25 mouse cellular contexts compared by ENCODE assay signal in genomic region chr12:82285018-82285417, GRCm38 (mm10).
DNase-seq lines count a peak whose midpoint lies in the region; ATAC-seq and TF ChIP-seq lines count a peak whose summit lies in the region.
"Had no signal": no experiment of that assay in that cellular context is flagged by ENCODE, and none has a peak within 500 bp of the region (broad histone marks: within the 10 kb centered on the region; RNA-seq: fewer than 3 reads in every experiment).

No protein-coding gene starts in this region.

- H3K9ac ChIP-seq in heart, embryonic 11.5 days (ENCODE audit: low read depth, low read length): no peak overlapping the region
- no peak overlapping the region for H3K9ac ChIP-seq in stomach, embryonic 16.5 days (ENCODE audit: low read length)
- H3K9ac ChIP-seq: embryonic facial prominence, embryonic 15.5 days; forebrain, embryonic 12.5 days; forebrain, postnatal 0 days; limb, embryonic 12.5 days; midbrain, embryonic 12.5 days; neural tube, embryonic 13.5 days had no signal

- no peaks in the 10 kb centered on the region for H3K9me3 ChIP-seq in heart, embryonic 11.5 days (replicated peaks; ENCODE audit: control insufficient read depth, low read length)
- no peaks in the 10 kb centered on the region for H3K9me3 ChIP-seq in stomach, embryonic 16.5 days (replicated peaks; ENCODE audit: control insufficient read depth, low read length)
- H3K9me3 ChIP-seq: embryonic facial prominence, embryonic 15.5 days; forebrain, embryonic 12.5 days; limb, embryonic 12.5 days; megakaryocyte, embryonic 14.5 days; midbrain, embryonic 12.5 days; neural tube, embryonic 13.5 days had no signal

- no peaks in the 10 kb centered on the region for H3K36me3 ChIP-seq in heart, embryonic 11.5 days (ENCODE audit: control insufficient read depth, insufficient read depth, low read length)
- H3K36me3 ChIP-seq in thymus, adult 2 months (ENCODE audit: control insufficient read depth, insufficient read depth, low read length): no peaks in the 10 kb centered on the region
- no peaks in the 10 kb centered on the region for H3K36me3 ChIP-seq in stomach, embryonic 16.5 days (ENCODE audit: control insufficient read depth, insufficient read depth, low read length)
- H3K36me3 ChIP-seq: embryonic facial prominence, embryonic 10.5 days; embryonic facial prominence, embryonic 15.5 days; forebrain, embryonic 12.5 days; limb, embryonic 12.5 days; midbrain, embryonic 12.5 days; neural tube, embryonic 13.5 days had no signal

- no peak for TF ChIP-seq CTCF in thymus, adult 2 months (IDR thresholded peaks at IDR 0.05; ENCODE audit: borderline replicate concordance, control insufficient read depth, extremely low read depth, insufficient read depth, low read length, poor library complexity)

- peaks cover 10% of the 10 kb centered on the region for H3K4me1 ChIP-seq in heart, embryonic 11.5 days (ENCODE audit: control insufficient read depth, insufficient read depth, low read length)
- H3K4me1 ChIP-seq in thymus, adult 2 months (replicated peaks; ENCODE audit: control insufficient read depth, insufficient read depth, low read length): peaks cover 38% of the 10 kb centered on the region
- no peaks in the 10 kb centered on the region for H3K4me1 ChIP-seq in stomach, embryonic 16.5 days (ENCODE audit: control insufficient read depth, insufficient read depth, low read length)
- H3K4me1 ChIP-seq: embryonic facial prominence, embryonic 15.5 days had no signal

- peak; percentile 88 for DNase-seq in heart, adult 11 months
- DNase-seq in kidney, adult 9 months: peak; percentile 33
- no peak for DNase-seq in kidney, postnatal 25 days
- no peak for DNase-seq in thymus, adult 2 months
- no peak for DNase-seq in thymus, postnatal 36 days
- DNase-seq in layer of hippocampus, postnatal 10 days (ENCODE audit: low spot score in 2 of 2): no peak
- DNase-seq: adrenal gland, postnatal 14 days; cerebellum, adult 18-20 months; cerebellum, postnatal 14 days; forebrain, postnatal 0 days; layer of hippocampus, adult 9-11 months; right cerebral cortex, postnatal 4 days had no signal

- 90% methylated on average over 2 of the region's 2 CpGs for WGBS in heart, embryonic 11.5 days (ENCODE audit: insufficient replicate concordance)
- WGBS in thymus, adult 2 months: 89% methylated on average over 2 of the region's 2 CpGs
- 80% methylated on average over 2 of the region's 2 CpGs for WGBS in stomach, embryonic 16.5 days

- H3K4me2 ChIP-seq in heart, embryonic 11.5 days: no peak overlapping the region
- H3K4me2 ChIP-seq in stomach, embryonic 16.5 days (ENCODE audit: low read depth, low read length): no peak overlapping the region
- H3K4me2 ChIP-seq: embryonic facial prominence, embryonic 15.5 days; forebrain, embryonic 12.5 days; limb, embryonic 12.5 days; liver, embryonic 11.5 days; midbrain, embryonic 12.5 days; neural tube, embryonic 13.5 days had no signal

- no peak for ATAC-seq in heart, embryonic 11.5 days (replicated peaks; ENCODE audit: insufficient number of reproducible peaks, low FRiP score, low TSS enrichment)
- ATAC-seq in stomach, embryonic 16.5 days (ENCODE audit: insufficient read depth, low FRiP score): no peak
- ATAC-seq: forebrain, postnatal 0 days; hindbrain, embryonic 16.5 days; Patski had no signal

- no peak overlapping the region for H3K27ac ChIP-seq in heart, embryonic 11.5 days (ENCODE audit: low read depth, low read length)
- H3K27ac ChIP-seq in thymus, adult 2 months (ENCODE audit: control insufficient read depth, insufficient read depth, low read length): peak overlapping the region; percentile 82
- H3K27ac ChIP-seq in stomach, embryonic 16.5 days (ENCODE audit: low read length): peak overlapping the region; percentile 21; the same call in 1 of the 2 replicates
- H3K27ac ChIP-seq: embryonic facial prominence, embryonic 10.5 days; embryonic facial prominence, embryonic 15.5 days; forebrain, embryonic 12.5 days; kidney, postnatal 0 days; limb, embryonic 12.5 days; midbrain, embryonic 12.5 days; neural tube, embryonic 13.5 days had no signal

- no peak for TF ChIP-seq POLR2A in thymus, adult 2 months (IDR thresholded peaks at IDR 0.05; ENCODE audit: control insufficient read depth, extremely low read depth, insufficient read depth, low read length, poor library complexity)

- H3K4me3 ChIP-seq in heart, embryonic 11.5 days (ENCODE audit: low read depth, low read length): no peak overlapping the region
- H3K4me3 ChIP-seq in thymus, adult 2 months (ENCODE audit: control insufficient read depth, insufficient read depth, low read length): no peak overlapping the region
- H3K4me3 ChIP-seq in stomach, embryonic 16.5 days (replicated peaks; ENCODE audit: low read length): no peak overlapping the region
- H3K4me3 ChIP-seq: embryonic facial prominence, embryonic 10.5 days; embryonic facial prominence, embryonic 15.5 days; forebrain, embryonic 12.5 days; limb, embryonic 12.5 days; megakaryocyte, embryonic 14.5 days; midbrain, embryonic 12.5 days; neural tube, embryonic 13.5 days had no signal

- no peaks in the 10 kb centered on the region for H3K27me3 ChIP-seq in heart, embryonic 11.5 days (ENCODE audit: control insufficient read depth, insufficient read depth, low read length)
- H3K27me3 ChIP-seq in thymus, adult 2 months (ENCODE audit: control insufficient read depth, insufficient read depth, low read length): no peaks in the 10 kb centered on the region
- no peaks in the 10 kb centered on the region for H3K27me3 ChIP-seq in stomach, embryonic 16.5 days (ENCODE audit: control insufficient read depth, insufficient read depth, low read length)
- H3K27me3 ChIP-seq: embryonic facial prominence, embryonic 15.5 days; forebrain, embryonic 12.5 days; limb, embryonic 12.5 days; megakaryocyte, embryonic 14.5 days; midbrain, embryonic 12.5 days; neural tube, embryonic 13.5 days; Patski had no signal

Comparison
In these comparisons a context has a peak if more than half of its experiments do, and no peak if none do; other contexts are left out.
1. DNase-seq: peak in heart, adult 11 months (single experiment) and kidney, adult 9 months (single experiment); none in kidney, postnatal 25 days (0 of 2), thymus, adult 2 months (single experiment), thymus, postnatal 36 days (0 of 2) and layer of hippocampus, postnatal 10 days (0 of 2).